Mouse (Mus musculus): Measurements from ENCODE around the gene Arglu1. TPM values are rescaled to one million over a fixed set of nuclear protein-coding genes. Genes with fewer than 3 reads are reported as not detected.
A peak's percentile ranks its signal among the peaks of the same experiment; 100 is the strongest.

Gene Arglu1
- 79.0 and 86.7 TPM in 2 replicates for polyA plus RNA-seq (2015; fragmentation: Nextera tagmentation; extraction: Ambion mirVana)

GRCm38 (mm10) chr8:8690146-8691092, at the start of gene Arglu1:
TSS of gene Arglu1 (minus strand) at chr8:8690521.
- Histone ChIP-seq H3K4me3 (peak within 1 kb of the TSS; percentile 95), H3K9ac (peak within 1 kb of the TSS; percentile 99), H3K9me3 (no peaks in the 10 kb centered on the region), H3K27me3 (replicated peaks) (no peaks in the 10 kb centered on the region), H3K36me3 (no peaks in the 10 kb centered on the region), H3K4me1 (peaks cover 40% of the 10 kb centered on the region), H3K4me2 (peak within 1 kb of the TSS; percentile 91), H3K27ac (replicated peaks) (peak within 1 kb of the TSS; percentile 96)
- WGBS = under 1% methylated on average over 75 of the region's 81 CpGs
- ATAC-seq (ENCODE audit: extremely low read depth, insufficient number of reproducible peaks, low FRiP score, low TSS enrichment) = peak; percentile 91

- no peak overlapping the region for H3K4me3 ChIP-seq
- H3K27ac ChIP-seq (replicated peaks) = no peak overlapping the region
- WGBS = 63% methylated on average over 3 of the region's 3 CpGs
- H3K4me2 ChIP-seq = no peak overlapping the region
- H3K9ac ChIP-seq = no peak overlapping the region
- no peaks in the 10 kb centered on the region for H3K9me3 ChIP-seq
- H3K36me3 ChIP-seq = no peaks in the 10 kb centered on the region
- no peaks in the 10 kb centered on the region for H3K27me3 ChIP-seq (replicated peaks)
- no peak for ATAC-seq (ENCODE audit: extremely low read depth, insufficient number of reproducible peaks, low FRiP score, low TSS enrichment)
- H3K4me1 ChIP-seq = no peaks in the 10 kb centered on the region
These were observed 47.0 kb upstream of the Arglu1 start for GRCm38 (mm10) chr8:8737271-8737670.

GRCm38 (mm10) chr8:8736826-8737225, 46.5 kb upstream of the Arglu1 start:
- no peak overlapping the region for H3K4me2 ChIP-seq

GRCm38 (mm10) chr8:8733804-8734203, 43.5 kb upstream of the Arglu1 start:
- Histone ChIP-seq H3K4me2 (no peak overlapping the region), H3K9ac (no peak overlapping the region), H3K27me3 (replicated peaks) (no peaks in the 10 kb centered on the region), H3K27ac (replicated peaks) (no peak overlapping the region), H3K4me1 (no peaks in the 10 kb centered on the region), H3K9me3 (no peaks in the 10 kb centered on the region), H3K4me3 (no peak overlapping the region), H3K36me3 (no peaks in the 10 kb centered on the region)
- ATAC-seq (ENCODE audit: extremely low read depth, insufficient number of reproducible peaks, low FRiP score, low TSS enrichment) = no peak
- 19% methylated on average over 4 of the region's 4 CpGs for WGBS

More at GRCm38 (mm10) chr8:8736826-8737225, 46.5 kb upstream of the Arglu1 start:
- no peak for ATAC-seq (ENCODE audit: extremely low read depth, insufficient number of reproducible peaks, low FRiP score, low TSS enrichment)
- H3K4me1 ChIP-seq = no peaks in the 10 kb centered on the region
- no peaks in the 10 kb centered on the region for H3K27me3 ChIP-seq (replicated peaks)
- H3K9me3 ChIP-seq = no peaks in the 10 kb centered on the region
- no peak overlapping the region for H3K27ac ChIP-seq (replicated peaks)
- no peak overlapping the region for H3K4me3 ChIP-seq
- whole genome bisulfite sequencing = 80% methylated on average over 8 of the region's 8 CpGs
- H3K9ac ChIP-seq = no peak overlapping the region
- no peaks in the 10 kb centered on the region for H3K36me3 ChIP-seq

GRCm38 (mm10) chr8:8728643-8729042, 38.3 kb upstream of the Arglu1 start:
- H3K9me3 ChIP-seq = no peaks in the 10 kb centered on the region
- ATAC-seq (ENCODE audit: extremely low read depth, insufficient number of reproducible peaks, low FRiP score, low TSS enrichment) = no peak
- no peak overlapping the region for H3K9ac ChIP-seq
- H3K4me1 ChIP-seq = no peaks in the 10 kb centered on the region
- H3K27ac ChIP-seq (replicated peaks) = no peak overlapping the region
- no peaks in the 10 kb centered on the region for H3K36me3 ChIP-seq
- no peak overlapping the region for H3K4me3 ChIP-seq
- no peaks in the 10 kb centered on the region for H3K27me3 ChIP-seq (replicated peaks)
- no peak overlapping the region for H3K4me2 ChIP-seq
- WGBS = 85% methylated on average over 2 of the region's 2 CpGs

GRCm38 (mm10) chr8:8726547-8726946, 36.2 kb upstream of the Arglu1 start:
- no peak for ATAC-seq (ENCODE audit: extremely low read depth, insufficient number of reproducible peaks, low FRiP score, low TSS enrichment)
- Histone ChIP-seq H3K4me2 (no peak overlapping the region), H3K9ac (no peak overlapping the region), H3K4me1 (no peaks in the 10 kb centered on the region), H3K9me3 (no peaks in the 10 kb centered on the region), H3K27me3 (replicated peaks) (no peaks in the 10 kb centered on the region), H3K4me3 (no peak overlapping the region), H3K36me3 (no peaks in the 10 kb centered on the region), H3K27ac (replicated peaks) (no peak overlapping the region)
- WGBS = 69% methylated on average over 2 of the region's 2 CpGs

- Histone ChIP-seq H3K36me3 (no peaks in the 10 kb centered on the region), H3K4me3 (no peak overlapping the region), H3K9ac (no peak overlapping the region), H3K4me2 (no peak overlapping the region), H3K9me3 (no peaks in the 10 kb centered on the region), H3K27ac (replicated peaks) (no peak overlapping the region), H3K4me1 (peaks cover 5% of the 10 kb centered on the region), H3K27me3 (replicated peaks) (no peaks in the 10 kb centered on the region)
- 57% methylated on average over 9 of the region's 9 CpGs for WGBS
- ATAC-seq (ENCODE audit: extremely low read depth, insufficient number of reproducible peaks, low FRiP score, low TSS enrichment) = no peak
These were observed 14.5 kb upstream of the Arglu1 start for GRCm38 (mm10) chr8:8704813-8705212.

GRCm38 (mm10) chr8:8703668-8704067, 13.3 kb upstream of the Arglu1 start:
- Histone ChIP-seq H3K9ac (no peak overlapping the region), H3K4me2 (no peak overlapping the region), H3K4me1 (peaks cover 5% of the 10 kb centered on the region), H3K4me3 (no peak overlapping the region), H3K27ac (replicated peaks) (no peak overlapping the region), H3K9me3 (no peaks in the 10 kb centered on the region), H3K36me3 (no peaks in the 10 kb centered on the region), H3K27me3 (replicated peaks) (no peaks in the 10 kb centered on the region)
- 73% methylated on average over 2 of the region's 2 CpGs for WGBS
- no peak for ATAC-seq (ENCODE audit: extremely low read depth, insufficient number of reproducible peaks, low FRiP score, low TSS enrichment)

GRCm38 (mm10) chr8:8700821-8701220, 10.5 kb upstream of the Arglu1 start:
- H3K9ac ChIP-seq = no peak overlapping the region
- H3K4me3 ChIP-seq = no peak overlapping the region
- H3K4me1 ChIP-seq = peaks cover 5% of the 10 kb centered on the region
- no peaks in the 10 kb centered on the region for H3K27me3 ChIP-seq (replicated peaks)
- H3K27ac ChIP-seq (replicated peaks) = no peak overlapping the region
- H3K36me3 ChIP-seq = no peaks in the 10 kb centered on the region
- H3K9me3 ChIP-seq = no peaks in the 10 kb centered on the region
- no peak for ATAC-seq (ENCODE audit: extremely low read depth, insufficient number of reproducible peaks, low FRiP score, low TSS enrichment)
- no peak overlapping the region for H3K4me2 ChIP-seq
- WGBS = 87% methylated on average over 10 of the region's 10 CpGs

- ATAC-seq (ENCODE audit: extremely low read depth, insufficient number of reproducible peaks, low FRiP score, low TSS enrichment) = no peak
- no peaks in the 10 kb centered on the region for H3K36me3 ChIP-seq
- no peak overlapping the region for H3K4me2 ChIP-seq
- no peaks in the 10 kb centered on the region for H3K9me3 ChIP-seq
- no peaks in the 10 kb centered on the region for H3K27me3 ChIP-seq (replicated peaks)
- no peak overlapping the region for H3K9ac ChIP-seq
- no peak overlapping the region for H3K4me3 ChIP-seq
- peaks cover 5% of the 10 kb centered on the region for H3K4me1 ChIP-seq
- 66% methylated on average over 4 of the region's 4 CpGs for WGBS
- H3K27ac ChIP-seq (replicated peaks) = no peak overlapping the region
These were observed 9.9 kb upstream of the Arglu1 start for GRCm38 (mm10) chr8:8700229-8700628.

- H3K4me2 ChIP-seq = peak overlapping the region; percentile 91
- H3K27me3 ChIP-seq (replicated peaks) = no peaks in the 10 kb centered on the region
- peak overlapping the region; percentile 99 for H3K9ac ChIP-seq
- H3K36me3 ChIP-seq = no peaks in the 10 kb centered on the region
- WGBS = under 1% methylated on average over 42 of the region's 68 CpGs
- no peaks in the 10 kb centered on the region for H3K9me3 ChIP-seq
- H3K4me1 ChIP-seq = peaks cover 48% of the 10 kb centered on the region
- peak; percentile 42; the same call in 1 of the 2 replicates for ATAC-seq (ENCODE audit: extremely low read depth, insufficient number of reproducible peaks, low FRiP score, low TSS enrichment)
- H3K27ac ChIP-seq (replicated peaks) = peak overlapping the region; percentile 96
- H3K4me3 ChIP-seq = peak overlapping the region; percentile 95
These were observed 721 bp downstream of the Arglu1 start for GRCm38 (mm10) chr8:8689454-8690145.

Measured in heart, embryonic 13.5 days (tissue).